Mouse (Mus musculus) forebrain, embryonic 13.5 days (tissue): ENCODE measurements around the gene Ggt5. TPM values are rescaled to one million over a fixed set of nuclear protein-coding genes. Genes with fewer than 3 reads are reported as not detected.

ENCODE experiments used
- ATAC-seq: fragments of 200-750 bp; cut with Nextera tagmentation; 2 replicates; pipeline ENCODE4 v1.8.0; 2017
- H3K27ac ChIP-seq: fragments of 300-500 bp; sonication (generic); 2 replicates; pipeline ENCODE4 v1.5.1; 2015; ENCODE audit warnings: inconsistent platforms, mild to moderate bottlenecking, moderate library complexity
- H3K27me3 ChIP-seq: fragments of 300-500 bp; sonication (generic); 2 replicates; pipeline ENCODE4 v1.6.1; 2015; ENCODE audit warnings: mild to moderate bottlenecking, inconsistent platforms
- H3K36me3 ChIP-seq: fragments of 300-500 bp; sonication (generic); 2 replicates; pipeline ENCODE4 v1.6.1; 2015; ENCODE audit warnings: mild to moderate bottlenecking, inconsistent platforms; ENCODE audit not compliant: poor library complexity, severe bottlenecking
- H3K4me1 ChIP-seq: fragments of 300-500 bp; sonication (generic); 2 replicates; pipeline ENCODE4 v1.6.1; 2015; ENCODE audit warnings: inconsistent platforms
- H3K4me2 ChIP-seq: fragments of 300-500 bp; sonication (generic); 2 replicates; pipeline ENCODE4 v1.6.1; 2015; ENCODE audit warnings: inconsistent platforms, mild to moderate bottlenecking, moderate library complexity
- H3K4me3 ChIP-seq: fragments of 300-500 bp; sonication (generic); 2 replicates; pipeline ENCODE4 v1.5.1; 2015; ENCODE audit warnings: mild to moderate bottlenecking, inconsistent platforms
- H3K9ac ChIP-seq: fragments of 300-500 bp; sonication (generic); 2 replicates; pipeline ENCODE4 v1.6.1; 2015; ENCODE audit warnings: mild to moderate bottlenecking, inconsistent platforms
- H3K9me3 ChIP-seq: fragments of 300-500 bp; sonication (generic); replicated peaks from 2 replicates; pipeline ENCODE4 v1.6.1; 2016; ENCODE audit warnings: inconsistent platforms
- WGBS: fragments of 180-500 bp; shearing (Covaris S2); methylation state at CpG from one replicate; pipeline ENCODE4 v1.1.7; 2015; 5-methylcytosine and 5-hydroxymethylcytosine counted together
- polyA plus RNA-seq: library from polyadenylated mRNA; unstranded; fragments of >200 nt; fragmentation: Nextera tagmentation; extraction: Ambion mirVana; gene quantifications from 2 replicates; pipeline ENCODE4 v1.2.1, GENCODE M21; 2015

Ggt5 gene
- polyA plus RNA-seq, 1 experiment from 2014 or later: 2.8 TPM

- no peak overlapping the region for H3K27ac ChIP-seq
- peaks cover 16% of the 10 kb centered on the region; the same call in 1 of the 2 replicates for H3K27me3 ChIP-seq
- no peak overlapping the region for H3K4me3 ChIP-seq
- 89% methylated on average over 6 of the region's 6 CpGs for WGBS
- peaks cover 34% of the 10 kb centered on the region for H3K36me3 ChIP-seq
- H3K4me2 ChIP-seq: no peak overlapping the region
- H3K4me1 ChIP-seq: peaks cover 37% of the 10 kb centered on the region
- H3K9ac ChIP-seq: no peak overlapping the region
- no peak for ATAC-seq
- H3K9me3 ChIP-seq: no peaks in the 10 kb centered on the region
These were observed 75.6 kb downstream of the Ggt5 start for GRCm38 (mm10) chr10:75664673-75665270.

- H3K36me3 ChIP-seq: peaks cover 33% of the 10 kb centered on the region
- H3K4me3 ChIP-seq: peak overlapping the region; percentile 59
- peaks cover 18% of the 10 kb centered on the region; the same call in 1 of the 2 replicates for H3K27me3 ChIP-seq
- peak overlapping the region; percentile 67 for H3K27ac ChIP-seq
- peaks cover 37% of the 10 kb centered on the region for H3K4me1 ChIP-seq
- peak overlapping the region; percentile 99 for H3K4me2 ChIP-seq
- no peaks in the 10 kb centered on the region for H3K9me3 ChIP-seq
- 13% methylated on average over 4 of the region's 4 CpGs for WGBS
- peak overlapping the region; percentile 80 for H3K9ac ChIP-seq
- peak; percentile 3; the same call in 1 of the 2 replicates for ATAC-seq
These were observed 77.4 kb downstream of the Ggt5 start for GRCm38 (mm10) chr10:75666451-75667030.

Other genes starting within 250 kb of the Ggt5 start
- not detected in 2 replicates for gene Upb1, start 188.2 kb upstream of the Ggt5 start, polyA plus RNA-seq
- gene Snrpd3, start 71.8 kb upstream of the Ggt5 start, polyA plus RNA-seq: 188 and 198 TPM in 2 replicates
- gene Gucd1, start 71.4 kb upstream of the Ggt5 start, polyA plus RNA-seq: 21.1 and 24.9 TPM in 2 replicates
- gene Lrrc75b, start 29.0 kb upstream of the Ggt5 start, polyA plus RNA-seq: 10.4 and 11.7 TPM in 2 replicates
- gene Ggt1, start 27.7 kb upstream of the Ggt5 start, polyA plus RNA-seq: 1.1 and 2.3 TPM in 2 replicates
- 0.97 and 1.1 TPM in 2 replicates for gene Susd2, start 54.7 kb downstream of the Ggt5 start, polyA plus RNA-seq
- gene Cabin1, start 175.0 kb downstream of the Ggt5 start, polyA plus RNA-seq: 36.9 and 46.1 TPM in 2 replicates
- gene Ddt, start 184.1 kb downstream of the Ggt5 start, polyA plus RNA-seq: 72.2 and 87.4 TPM in 2 replicates
- gene Gm20441, start 191.6 kb downstream of the Ggt5 start, polyA plus RNA-seq: not detected in 2 replicates
- gene Gstt3, start 192.1 kb downstream of the Ggt5 start, polyA plus RNA-seq: 0.45 and 0.52 TPM in 2 replicates
- gene Gstt1, start 209.2 kb downstream of the Ggt5 start, polyA plus RNA-seq: 6.4 and 6.5 TPM in 2 replicates
- not detected in 2 replicates for gene Gstt4, start 233.2 kb downstream of the Ggt5 start, polyA plus RNA-seq
- 4.0 and 4.4 TPM in 2 replicates for gene Gstt2, start 248.1 kb downstream of the Ggt5 start, polyA plus RNA-seq